Mouse (Mus musculus) B cell, adult 2 months (primary cell): ENCODE measurements around the gene Mprip.
"Not testable (repeated sequence)": the region's sequence is repeated elsewhere in the genome, so short reads cannot be mapped to it uniquely, and the experiment has no call there.

Experiments
- DNase-seq, 2 experiments: peaks; one replicate each; pipeline ENCODE4 v3.0.0; 2022

Mprip gene

DNA sequence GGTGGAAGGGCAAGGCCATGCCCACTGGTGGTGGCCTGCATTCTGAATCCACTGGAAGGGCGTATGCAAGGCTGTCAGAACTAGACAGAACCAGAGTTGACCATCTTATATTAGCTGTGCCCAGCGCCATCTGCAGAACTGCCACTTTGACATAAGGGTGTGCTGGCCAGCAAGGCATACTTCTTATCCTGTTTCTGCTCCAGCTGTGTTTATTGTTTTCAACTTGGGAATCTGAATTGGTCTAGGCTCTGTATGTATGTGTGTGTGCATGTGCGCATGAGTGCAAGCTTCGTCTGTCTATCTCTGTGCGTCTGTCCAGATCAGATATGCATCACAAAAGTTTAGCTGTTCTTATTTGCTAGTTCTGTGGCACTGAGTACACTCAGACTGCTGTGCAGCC, 58.1 kb downstream of the Mprip start:
- DNase-seq = no peak

DNA sequence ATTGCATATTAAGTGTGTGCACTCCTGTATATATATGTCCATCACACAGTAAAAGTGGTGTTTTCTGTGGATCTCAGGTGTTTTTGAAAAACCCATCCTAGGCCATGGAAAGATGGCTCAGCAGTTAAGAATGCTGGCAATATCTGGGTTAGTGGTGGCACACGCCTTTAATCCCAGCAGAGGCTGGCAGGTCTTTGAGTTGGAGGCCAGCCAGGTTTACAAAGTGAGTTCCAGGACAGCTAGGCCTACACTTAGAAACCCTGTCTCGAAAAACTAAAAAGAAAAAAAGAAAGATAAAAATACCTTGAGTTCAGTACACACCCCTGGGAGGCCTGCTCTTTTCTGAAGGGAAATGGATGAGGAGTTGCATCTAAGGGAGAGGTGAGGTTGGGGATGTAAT, 60.3 kb downstream of the Mprip start:
- DNase-seq = no peak

DNA sequence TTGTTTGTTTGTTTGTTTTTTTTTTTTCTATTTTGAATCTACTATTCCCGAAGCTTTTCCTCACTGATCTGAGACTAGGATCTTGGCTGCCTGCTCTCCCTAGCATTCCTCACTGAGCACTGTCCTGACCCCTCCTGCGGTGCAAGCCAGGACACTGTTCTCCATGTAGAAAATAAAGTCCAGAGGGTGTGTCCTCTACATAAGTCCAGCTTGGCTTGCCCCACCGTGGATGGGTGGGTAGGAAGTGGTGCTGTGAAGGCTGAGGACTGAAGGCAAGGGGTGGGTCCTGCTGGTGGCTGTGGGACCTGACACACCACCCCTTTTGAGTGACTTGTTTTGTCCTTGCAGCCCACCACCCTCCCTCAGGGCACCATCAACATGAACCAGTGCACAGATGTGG, 66.1 kb downstream of the Mprip start:
- DNase-seq = no peak

DNA sequence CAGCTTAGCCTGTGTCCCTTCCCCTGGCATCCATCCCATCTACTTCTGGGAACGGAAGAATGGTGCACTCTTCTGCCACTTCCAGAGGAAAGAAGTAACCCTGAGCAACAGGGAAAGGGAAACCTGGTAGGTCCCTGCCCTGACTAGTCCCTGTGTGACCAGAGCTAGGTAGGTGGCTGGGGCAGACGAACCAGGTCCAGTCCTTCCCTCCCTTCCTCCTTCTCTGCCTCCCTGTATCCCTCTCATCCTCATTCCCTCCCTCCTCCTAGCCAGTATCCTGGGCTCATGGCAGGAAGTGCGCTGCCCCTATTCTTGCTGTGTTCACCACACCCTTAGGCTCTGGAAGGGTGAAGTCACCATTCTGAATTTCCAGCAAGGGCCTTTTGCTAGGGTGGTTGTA, 70.7 kb downstream of the Mprip start:
- no peak for DNase-seq

DNA sequence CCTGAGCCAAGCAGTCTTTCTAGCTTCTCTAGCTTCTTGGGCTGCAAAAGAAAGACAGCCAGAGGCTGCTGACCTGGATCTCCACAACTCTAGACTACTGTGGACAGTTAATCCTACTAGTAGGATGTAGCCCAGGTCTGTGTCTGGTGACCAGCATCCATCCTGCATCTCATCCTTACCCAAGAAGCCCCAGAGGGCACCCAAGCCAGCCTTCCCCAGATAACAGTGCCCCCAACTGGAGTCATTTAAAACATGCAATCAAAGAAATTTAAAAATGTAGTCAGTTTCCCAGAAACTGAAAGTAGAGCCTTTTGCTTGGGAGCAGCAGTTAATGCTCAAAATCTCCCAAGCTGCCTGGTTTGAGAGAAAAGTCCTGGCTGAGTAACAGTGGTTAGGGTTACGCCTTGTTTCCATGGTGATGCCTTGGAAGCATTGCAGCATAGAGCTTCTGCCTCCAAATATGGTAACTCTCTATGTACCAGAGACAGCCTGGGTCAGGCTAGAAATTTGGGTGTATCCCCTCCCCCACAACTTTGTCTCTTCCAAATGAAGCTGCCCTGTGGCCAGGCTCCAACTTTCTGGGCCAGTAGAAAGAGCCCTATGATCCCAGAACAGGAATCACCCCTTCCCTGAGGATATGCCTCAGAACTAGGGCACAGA, 71.4 kb downstream of the Mprip start:
- DNase-seq = no peak

DNA sequence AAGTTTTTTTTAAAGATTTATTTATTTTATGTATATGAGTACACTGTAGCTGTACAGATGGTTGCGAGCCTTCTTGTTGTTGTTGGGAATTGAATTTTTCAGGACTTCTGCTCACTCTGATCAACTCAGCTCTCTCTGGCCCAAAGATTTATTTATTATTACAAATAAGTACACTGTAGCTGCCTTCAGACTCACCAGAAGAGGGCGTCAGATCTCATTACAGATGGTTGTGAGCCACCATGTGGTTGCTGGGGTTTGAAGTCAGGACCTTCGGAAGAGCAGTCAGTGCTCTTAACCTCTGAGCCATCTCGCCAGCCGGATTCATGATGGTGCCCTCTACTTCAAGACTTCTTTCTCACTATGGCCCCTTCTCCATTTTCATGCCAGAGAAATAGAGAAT, 72.5 kb downstream of the Mprip start:
- DNase-seq = not testable (repeated sequence)

DNA sequence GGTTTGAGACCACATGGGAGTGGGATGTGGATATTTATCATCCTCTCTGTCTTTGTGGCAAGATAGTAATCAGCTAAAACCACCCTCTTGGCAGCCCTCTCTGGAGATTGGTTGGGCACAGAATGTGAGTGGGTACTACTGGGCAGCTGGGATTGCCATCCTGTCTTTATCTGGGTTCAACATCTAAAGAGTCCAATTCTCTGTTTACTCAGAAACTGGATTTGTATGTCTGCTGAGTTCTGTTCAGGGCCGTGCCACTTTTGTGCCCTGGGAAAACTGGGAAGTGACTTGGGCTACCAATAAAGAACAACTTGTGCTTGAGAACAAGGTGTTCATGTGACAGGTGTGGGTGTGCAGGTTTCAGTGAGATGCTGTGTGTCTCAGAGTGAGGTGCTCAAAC, 73.2 kb downstream of the Mprip start:
- no peak for DNase-seq

DNA sequence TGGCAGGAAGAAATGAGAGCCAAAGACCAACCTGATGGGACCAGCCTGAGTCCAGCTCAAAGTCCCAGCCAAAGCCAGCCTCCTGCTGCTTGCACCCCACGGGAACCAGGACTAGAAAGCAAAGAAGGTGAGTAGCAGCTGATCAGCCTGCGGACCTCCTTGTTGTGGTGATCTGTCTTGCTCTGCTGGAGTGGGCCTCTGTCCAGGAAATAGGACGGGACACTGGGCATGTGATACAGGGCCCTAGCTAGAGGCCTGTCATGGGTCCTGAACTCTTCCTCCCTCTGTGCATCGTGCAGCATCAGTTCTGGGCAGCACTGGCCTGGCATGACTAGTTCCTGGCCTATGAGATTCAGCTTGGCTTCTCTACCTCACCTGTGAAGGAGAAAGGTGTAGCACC, 74.8 kb downstream of the Mprip start:
- not testable (repeated sequence) for DNase-seq

DNA sequence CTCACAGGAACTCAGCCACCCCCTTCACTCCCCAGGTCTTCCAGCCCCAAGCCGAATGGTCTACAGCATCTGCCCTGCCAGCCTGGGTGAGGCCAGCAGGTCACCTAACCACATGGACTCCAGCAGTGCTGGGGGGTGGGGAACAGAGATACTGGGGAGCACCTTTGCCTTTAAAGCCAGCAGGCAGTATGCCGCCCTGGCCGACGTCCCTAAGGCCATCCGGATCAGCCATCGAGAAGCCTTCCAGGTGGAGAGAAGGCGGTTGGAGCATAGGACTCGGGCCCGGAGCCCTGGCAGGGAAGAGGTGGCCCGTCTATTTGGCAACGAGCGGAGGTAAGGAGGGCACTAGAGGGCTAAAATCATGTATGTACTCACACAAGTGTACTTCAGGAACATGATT, 76.1 kb downstream of the Mprip start:
- DNase-seq = no peak

DNA sequence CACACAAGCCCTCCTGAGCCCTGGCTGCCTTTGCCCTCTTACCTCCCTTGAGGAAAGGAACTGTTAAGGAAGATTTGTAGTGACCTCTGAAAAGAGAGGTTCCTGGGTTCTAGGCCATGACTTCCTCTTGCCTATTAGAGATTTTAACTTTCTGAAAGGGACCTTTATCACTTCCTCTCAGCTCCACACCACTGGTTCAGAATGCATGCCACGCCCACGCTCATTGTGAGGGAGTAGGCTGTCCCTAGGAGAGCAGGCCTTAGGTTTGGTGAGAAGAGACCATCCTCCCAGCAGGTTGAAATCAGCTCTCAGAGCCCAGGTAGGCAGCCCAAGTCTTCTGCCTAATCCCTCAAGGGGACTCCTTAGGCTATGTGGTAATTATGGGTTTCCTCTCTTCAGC, 78.9 kb downstream of the Mprip start:
- DNase-seq = peak; percentile 54 to 55

DNA sequence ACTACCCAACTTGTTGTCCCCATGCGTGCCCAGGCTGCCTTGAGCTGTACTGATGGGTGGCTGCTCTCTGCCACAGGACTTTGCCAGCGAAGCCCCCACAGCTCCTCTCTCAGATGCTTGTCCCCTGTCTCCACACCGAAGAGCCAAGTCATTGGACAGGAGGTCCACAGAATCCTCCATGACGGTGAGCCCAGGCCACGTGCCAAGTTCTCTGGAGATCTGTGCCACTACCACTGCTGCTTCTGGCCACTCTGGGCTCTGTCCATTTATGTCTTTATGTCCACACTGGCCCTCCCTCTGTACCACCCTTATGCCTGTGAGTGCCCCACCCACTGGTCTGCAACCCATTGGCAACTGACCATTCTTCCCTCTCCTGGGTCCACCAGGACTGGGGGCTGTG, 80.8 kb downstream of the Mprip start:
- no peak for DNase-seq

DNA sequence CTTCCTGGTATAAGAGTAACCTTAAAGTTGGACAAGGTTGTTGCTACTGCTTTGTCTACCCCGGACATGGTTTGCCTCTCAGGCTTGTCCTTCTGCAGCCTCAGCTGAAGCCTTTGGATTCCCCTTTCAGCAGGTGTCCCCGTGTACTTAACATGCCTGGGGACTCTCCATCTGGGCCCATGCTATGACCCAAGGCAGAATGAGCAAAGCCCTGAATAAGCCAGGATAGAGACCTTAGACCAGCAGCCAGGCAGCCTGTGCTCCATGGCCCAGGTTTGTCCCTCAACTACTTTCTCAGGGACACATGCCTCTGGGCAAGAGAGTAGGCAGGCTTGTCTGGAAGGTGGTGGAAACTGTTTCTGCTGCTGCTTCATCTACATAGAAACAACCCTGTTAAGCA, 82.2 kb downstream of the Mprip start:
- DNase-seq = no peak

DNA sequence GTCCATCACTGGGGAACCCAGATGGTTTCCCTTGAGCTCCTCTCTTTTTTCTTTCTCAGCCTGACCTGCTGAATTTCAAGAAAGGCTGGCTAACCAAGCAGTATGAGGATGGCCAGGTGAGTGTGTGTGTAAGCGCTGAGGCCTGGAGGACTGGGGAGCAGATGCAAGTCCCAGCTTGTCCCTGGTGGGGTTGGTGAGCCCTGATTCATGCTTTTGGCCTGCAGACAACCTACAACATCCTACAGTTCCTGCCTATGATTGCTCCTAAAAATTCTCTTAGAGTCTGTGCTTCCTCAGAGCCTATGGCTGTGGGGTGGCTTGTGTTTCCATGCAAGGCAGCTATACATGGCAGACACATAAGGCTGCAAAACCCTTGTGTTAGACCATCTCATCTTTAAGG, 82.6 kb downstream of the Mprip start:
- no peak for DNase-seq

DNA sequence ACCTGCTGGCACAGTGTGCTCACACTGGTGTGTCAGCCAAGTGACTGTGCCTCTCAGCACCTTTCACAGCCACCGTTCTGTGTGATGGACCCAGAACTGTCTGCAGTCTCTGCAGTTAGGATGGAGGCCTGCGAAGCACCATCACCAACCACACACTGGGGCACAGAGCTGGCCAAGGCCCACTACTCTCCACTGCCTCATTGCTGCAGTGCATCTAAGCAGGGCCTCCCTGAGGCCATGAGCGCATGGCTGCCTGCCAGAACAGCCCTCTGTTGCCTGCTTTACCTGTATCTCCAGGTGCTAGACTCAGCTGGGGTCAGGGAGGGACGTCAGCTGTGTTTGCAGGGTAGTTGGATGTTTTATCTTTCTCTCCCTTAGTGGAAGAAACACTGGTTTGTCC, 83.3 kb downstream of the Mprip start:
- DNase-seq = no peak

DNA sequence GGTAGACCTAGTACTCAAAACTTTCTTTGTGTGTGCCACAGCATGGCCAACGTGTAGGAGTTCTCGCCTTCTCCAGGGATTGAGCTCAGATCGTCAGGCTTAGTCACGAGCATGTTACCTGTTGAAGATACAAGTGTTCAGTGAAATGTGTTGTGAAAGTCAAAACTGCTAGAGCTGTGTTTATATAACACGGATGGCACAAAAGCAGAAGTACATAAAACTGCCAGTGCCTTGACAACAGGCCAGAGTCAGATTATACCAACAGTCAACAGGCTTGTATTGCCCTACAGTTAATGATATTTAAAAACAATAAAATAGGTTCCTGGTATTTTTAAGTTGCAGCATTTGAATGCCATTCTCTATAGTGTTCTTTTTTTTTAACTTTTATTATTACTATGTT, 84.7 kb downstream of the Mprip start:
- no peak for DNase-seq

DNA sequence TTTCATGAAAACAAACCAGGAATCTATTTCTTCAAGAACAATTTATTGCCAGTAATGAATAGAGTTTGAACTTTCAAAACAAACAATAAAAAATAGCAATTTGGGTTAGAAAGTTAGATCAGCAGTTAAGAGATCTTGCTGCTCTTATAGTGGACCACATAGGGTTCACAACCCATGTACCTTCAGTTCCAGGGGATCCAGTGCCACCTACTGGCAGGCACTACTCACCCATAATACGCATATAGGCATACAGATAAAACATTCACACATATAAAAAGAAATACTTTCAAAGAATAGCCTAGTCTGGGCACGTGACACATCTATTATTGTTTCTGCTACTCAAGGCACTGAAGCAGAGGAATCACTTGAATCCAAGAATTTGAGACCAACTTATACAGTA, 85.5 kb downstream of the Mprip start:
- DNase-seq = peak; percentile 49 to 51

DNA sequence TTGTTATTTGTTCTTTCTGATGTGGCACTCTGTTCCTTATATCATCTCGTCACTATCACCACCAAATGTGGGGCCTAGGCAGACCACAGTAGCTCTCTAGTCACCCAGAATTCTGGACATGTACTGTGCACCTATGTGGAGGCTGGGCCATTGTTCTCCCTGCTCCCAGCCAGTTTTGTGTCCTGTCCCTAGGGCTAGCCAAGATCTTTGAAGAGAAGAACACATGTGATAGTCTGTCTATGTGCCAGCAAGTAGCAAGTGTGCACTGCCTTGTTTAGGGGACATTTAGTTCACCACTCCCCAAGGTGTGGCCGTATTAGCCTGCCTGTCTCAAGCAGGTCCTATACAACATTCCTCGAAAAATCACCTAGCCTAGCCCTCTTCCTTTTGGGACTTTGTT, 87.9 kb downstream of the Mprip start:
- no peak for DNase-seq

DNA sequence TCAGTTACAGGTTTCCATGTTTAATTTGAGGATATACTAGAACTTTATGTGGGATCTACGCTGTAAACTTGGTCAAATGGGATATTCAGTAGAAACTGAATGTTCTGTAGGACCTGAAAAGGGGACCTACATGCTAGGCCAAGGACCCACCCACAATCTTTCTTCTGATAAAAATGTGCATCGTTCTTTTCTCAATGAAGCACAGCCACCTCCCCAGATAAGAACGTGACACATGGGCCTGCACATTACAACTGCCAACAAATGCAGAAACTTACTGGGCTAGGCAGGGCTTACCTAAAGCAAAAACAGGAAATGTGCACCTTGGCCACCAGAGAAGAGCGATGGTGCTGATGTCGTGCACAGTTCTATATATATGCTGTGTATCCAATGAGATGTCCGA, 93.4 kb downstream of the Mprip start:
- no peak for DNase-seq

DNA sequence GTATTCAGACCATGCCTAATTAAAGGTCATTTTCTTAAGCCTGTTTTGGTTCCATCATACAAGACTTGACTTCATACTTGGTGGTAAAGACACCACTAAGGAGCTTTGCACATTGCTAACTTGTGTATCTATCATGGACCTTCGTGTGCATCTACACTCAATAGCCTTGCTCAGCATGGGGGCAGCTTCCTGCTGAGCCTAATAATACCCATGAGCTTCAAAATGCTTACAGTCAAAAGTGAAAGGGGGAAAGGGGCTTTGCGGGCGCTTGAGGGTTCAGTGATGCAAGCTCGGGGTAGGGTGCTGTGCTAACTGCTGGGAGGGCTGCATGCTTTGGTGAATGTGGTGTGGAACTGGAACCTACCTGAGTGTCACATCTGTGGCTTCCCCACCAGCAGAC, 95.2 kb downstream of the Mprip start:
- DNase-seq = no peak

DNA sequence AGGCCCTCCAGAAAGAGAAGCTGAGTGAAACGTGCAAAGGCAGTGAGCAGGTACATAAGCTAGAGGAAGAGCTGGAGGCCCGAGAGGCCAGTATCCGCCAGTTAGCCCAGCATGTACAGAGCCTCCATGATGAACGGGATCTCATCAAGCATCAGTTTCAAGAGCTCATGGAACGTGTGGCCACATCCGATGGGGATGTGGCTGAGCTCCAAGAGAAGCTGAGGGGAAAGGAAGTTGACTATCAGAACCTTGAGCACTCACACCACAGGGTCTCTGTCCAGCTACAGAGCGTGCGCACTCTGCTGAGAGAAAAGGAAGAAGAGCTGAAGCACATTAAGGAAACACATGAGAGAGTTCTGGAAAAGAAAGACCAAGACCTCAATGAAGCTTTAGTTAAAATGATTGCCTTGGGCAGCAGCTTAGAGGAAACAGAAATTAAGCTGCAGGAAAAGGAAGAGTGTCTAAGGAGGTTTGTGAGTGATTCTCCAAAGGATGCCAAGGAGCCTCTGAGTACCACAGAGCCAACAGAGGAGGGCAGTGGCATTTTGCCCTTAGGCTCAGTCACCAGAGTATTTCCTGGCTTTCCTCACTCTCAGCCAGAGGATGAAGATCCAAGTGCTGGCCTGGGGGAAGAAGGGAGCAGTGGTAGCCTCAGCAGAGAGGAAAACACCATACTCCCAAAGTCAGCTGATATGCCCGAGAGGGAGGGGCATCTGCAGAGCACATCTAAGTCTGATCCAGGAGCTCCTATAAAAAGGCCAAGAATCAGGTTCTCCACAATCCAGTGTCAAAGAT, 97.3 kb downstream of the Mprip start:
- no peak for DNase-seq

DNA sequence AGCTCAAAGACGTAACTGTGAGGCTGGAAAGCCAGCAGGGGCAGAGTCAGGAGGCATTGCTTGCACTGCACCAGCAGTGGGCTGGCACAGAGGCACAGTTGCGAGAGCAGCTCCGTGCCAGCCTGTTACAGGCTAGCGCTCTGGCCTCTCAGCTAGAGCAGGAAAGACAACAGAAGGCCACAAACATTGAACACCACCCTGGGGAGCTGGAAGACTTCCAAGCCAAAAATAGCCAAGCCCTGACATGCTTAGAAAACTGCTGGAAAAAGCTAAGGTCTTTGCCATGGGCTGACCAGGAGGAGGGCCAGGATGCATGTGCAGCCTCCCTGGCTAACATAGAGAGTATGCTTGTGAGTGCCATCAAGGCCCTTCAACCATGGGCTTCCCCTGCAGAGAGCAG, 98.1 kb downstream of the Mprip start:
- DNase-seq = no peak

DNA sequence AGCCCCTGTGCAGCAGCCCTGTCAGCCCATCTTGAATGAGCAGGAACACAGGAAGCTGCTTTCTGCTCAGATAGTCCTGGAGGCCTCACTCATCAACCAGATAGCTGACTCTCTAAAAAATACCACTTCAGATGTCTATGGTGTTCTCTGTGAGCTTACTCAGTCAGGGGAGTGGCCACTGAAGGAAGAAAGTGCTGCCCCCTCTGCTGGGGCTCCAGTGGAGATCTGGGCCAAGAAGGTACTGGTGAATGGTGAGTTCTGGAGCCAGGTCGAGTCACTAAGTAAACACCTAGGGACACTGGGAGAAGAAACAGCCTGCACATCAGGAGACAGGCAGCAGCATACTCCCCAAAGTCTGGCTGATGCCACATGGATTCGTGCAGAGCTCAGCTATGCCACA, 98.5 kb downstream of the Mprip start:
- DNase-seq = no peak

DNA sequence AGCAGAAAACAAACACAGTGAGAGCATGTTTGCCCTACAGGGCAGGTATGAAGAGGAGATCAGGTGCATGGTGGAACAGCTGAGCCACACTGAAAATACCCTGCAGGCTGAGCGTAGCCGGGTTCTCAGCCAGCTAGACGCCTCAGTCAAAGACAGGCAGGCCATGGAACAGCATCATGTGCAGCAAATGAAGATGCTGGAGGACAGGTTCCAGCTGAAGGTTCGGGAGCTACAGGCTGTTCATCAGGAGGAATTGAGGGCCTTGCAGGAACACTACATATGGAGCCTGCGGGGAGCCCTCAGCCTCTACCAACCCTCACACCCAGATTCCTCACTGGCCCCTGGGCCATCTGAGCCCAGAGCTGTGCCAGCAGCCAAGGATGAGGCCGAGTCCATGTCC, 99.7 kb downstream of the Mprip start:
- no peak for DNase-seq

DNA sequence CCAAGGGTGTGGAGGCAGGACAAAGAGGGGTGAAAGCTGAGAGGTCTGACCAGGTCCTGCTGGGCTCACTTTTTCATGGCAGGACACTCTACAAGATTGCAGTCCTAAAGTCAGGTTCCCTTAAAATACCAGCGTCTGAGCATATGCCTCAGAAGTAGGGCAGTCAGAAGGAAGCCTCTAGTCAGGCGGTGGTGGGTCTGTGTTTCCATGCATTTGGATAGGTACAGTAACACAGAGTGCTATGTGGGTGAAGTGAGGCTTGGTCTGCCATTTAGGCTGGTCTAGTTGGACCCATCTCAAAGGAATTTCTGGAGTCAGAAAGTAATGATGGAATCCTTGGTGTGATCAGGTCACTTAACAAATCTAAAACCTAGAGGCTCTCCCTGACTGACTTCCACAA, 108.2 kb downstream of the Mprip start:
- DNase-seq = no peak

DNA sequence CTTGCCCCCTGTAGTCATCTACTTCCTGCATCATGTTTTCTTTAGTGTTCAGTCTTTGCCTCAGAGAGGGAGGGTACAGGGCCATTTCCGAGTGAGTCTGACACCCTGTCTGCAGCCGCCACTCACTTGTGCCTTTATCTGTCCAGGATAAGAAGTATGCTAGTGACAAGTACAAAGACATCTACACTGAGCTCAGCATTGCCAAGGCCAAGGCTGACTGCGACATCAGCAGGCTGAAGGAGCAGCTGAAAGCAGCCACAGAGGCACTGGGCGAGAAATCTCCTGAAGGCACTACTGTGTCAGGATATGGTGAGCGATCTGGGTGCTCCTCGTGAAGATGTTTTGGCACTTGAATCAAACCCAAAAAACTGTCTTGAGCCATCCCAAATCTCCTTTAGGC, 108.6 kb downstream of the Mprip start:
- no peak for DNase-seq
